Mouse (Mus musculus): ENCODE measurements at regions not wholly inside any gene's neighbourhood (a gene's known extent, or its start where the extent isn't known, plus 50 kb on each side); places are given as distances from the start of the nearest gene placed in this dataset.

- H3K36me3 ChIP-seq (ENCODE audit: control insufficient read depth, insufficient read depth, low read length): no peaks in the 10 kb centered on the region
- no peak for TF ChIP-seq POLR2A (IDR thresholded peaks at IDR 0.05; ENCODE audit: low read depth, low read length)
- TF ChIP-seq CTCF (IDR thresholded peaks at IDR 0.05; ENCODE audit: extremely low read depth, insufficient read length, insufficient replicate concordance, low read depth, low read length): no peak
- WGBS: 60% methylated on average over 2 of the region's 2 CpGs
- H3K4me3 ChIP-seq (ENCODE audit: low read depth, low read length): no peak overlapping the region
- no peaks in the 10 kb centered on the region for H3K27me3 ChIP-seq (ENCODE audit: control insufficient read depth, insufficient read depth, low read length)
- H3K27ac ChIP-seq (ENCODE audit: insufficient read depth, low read depth, low read length): no peak overlapping the region
- no peaks in the 10 kb centered on the region for H3K4me1 ChIP-seq (ENCODE audit: control insufficient read depth, insufficient read depth, insufficient read length, low read length)
Measured at GRCm38 (mm10) chr12:15970262-15970661, 153.5 kb upstream of the Trib2 start.

GRCm38 (mm10) chr12:15967550-15968102 is 150.9 kb upstream of the Trib2 start:
- TF ChIP-seq CTCF (IDR thresholded peaks at IDR 0.05; ENCODE audit: extremely low read depth, insufficient read length, insufficient replicate concordance, low read depth, low read length) (no peak), POLR2A (IDR thresholded peaks at IDR 0.05; ENCODE audit: low read depth, low read length) (no peak)
- 55% methylated on average over 5 of the region's 5 CpGs for WGBS
- Histone ChIP-seq H3K4me3 (ENCODE audit: low read depth, low read length) (no peak overlapping the region), H3K4me1 (ENCODE audit: control insufficient read depth, insufficient read depth, insufficient read length, low read length) (no peaks in the 10 kb centered on the region), H3K27me3 (ENCODE audit: control insufficient read depth, insufficient read depth, low read length) (no peaks in the 10 kb centered on the region), H3K36me3 (ENCODE audit: control insufficient read depth, insufficient read depth, low read length) (no peaks in the 10 kb centered on the region), H3K27ac (ENCODE audit: insufficient read depth, low read depth, low read length) (no peak overlapping the region)

- TF ChIP-seq POLR2A (IDR thresholded peaks at IDR 0.05; ENCODE audit: low read depth, low read length): no peak
- TF ChIP-seq CTCF (IDR thresholded peaks at IDR 0.05; ENCODE audit: extremely low read depth, insufficient read length, insufficient replicate concordance, low read depth, low read length): no peak
- 94% methylated on average over 1 of the region's 1 CpGs for WGBS
- Histone ChIP-seq H3K4me1 (ENCODE audit: control insufficient read depth, insufficient read depth, insufficient read length, low read length) (no peaks in the 10 kb centered on the region), H3K4me3 (ENCODE audit: low read depth, low read length) (no peak overlapping the region), H3K27ac (ENCODE audit: insufficient read depth, low read depth, low read length) (no peak overlapping the region), H3K27me3 (ENCODE audit: control insufficient read depth, insufficient read depth, low read length) (no peaks in the 10 kb centered on the region), H3K36me3 (ENCODE audit: control insufficient read depth, insufficient read depth, low read length) (no peaks in the 10 kb centered on the region)
Measured at GRCm38 (mm10) chr12:15966631-15967030, 149.9 kb upstream of the Trib2 start.

- no peak overlapping the region for H3K4me3 ChIP-seq (ENCODE audit: low read depth, low read length)
- 78% methylated on average over 4 of the region's 4 CpGs for WGBS
- H3K27ac ChIP-seq (ENCODE audit: insufficient read depth, low read depth, low read length): no peak overlapping the region
- H3K4me1 ChIP-seq (ENCODE audit: control insufficient read depth, insufficient read depth, insufficient read length, low read length): no peaks in the 10 kb centered on the region
- H3K27me3 ChIP-seq (ENCODE audit: control insufficient read depth, insufficient read depth, low read length): no peaks in the 10 kb centered on the region
- no peaks in the 10 kb centered on the region for H3K36me3 ChIP-seq (ENCODE audit: control insufficient read depth, insufficient read depth, low read length)
- no peak for TF ChIP-seq POLR2A (IDR thresholded peaks at IDR 0.05; ENCODE audit: low read depth, low read length)
Measured at GRCm38 (mm10) chr12:15965921-15966320, 149.2 kb upstream of the Trib2 start.

GRCm38 (mm10) chr12:15964073-15964472 is 147.4 kb upstream of the Trib2 start:
- Histone ChIP-seq H3K4me1 (ENCODE audit: control insufficient read depth, insufficient read depth, insufficient read length, low read length) (no peaks in the 10 kb centered on the region), H3K4me3 (ENCODE audit: low read depth, low read length) (no peak overlapping the region), H3K27me3 (ENCODE audit: control insufficient read depth, insufficient read depth, low read length) (no peaks in the 10 kb centered on the region), H3K36me3 (ENCODE audit: control insufficient read depth, insufficient read depth, low read length) (no peaks in the 10 kb centered on the region), H3K27ac (ENCODE audit: insufficient read depth, low read depth, low read length) (no peak overlapping the region)
- no peak for TF ChIP-seq POLR2A (IDR thresholded peaks at IDR 0.05; ENCODE audit: low read depth, low read length)
- TF ChIP-seq CTCF (IDR thresholded peaks at IDR 0.05; ENCODE audit: extremely low read depth, insufficient read length, insufficient replicate concordance, low read depth, low read length): no peak
- WGBS: 77% methylated on average over 4 of the region's 4 CpGs

DNA sequence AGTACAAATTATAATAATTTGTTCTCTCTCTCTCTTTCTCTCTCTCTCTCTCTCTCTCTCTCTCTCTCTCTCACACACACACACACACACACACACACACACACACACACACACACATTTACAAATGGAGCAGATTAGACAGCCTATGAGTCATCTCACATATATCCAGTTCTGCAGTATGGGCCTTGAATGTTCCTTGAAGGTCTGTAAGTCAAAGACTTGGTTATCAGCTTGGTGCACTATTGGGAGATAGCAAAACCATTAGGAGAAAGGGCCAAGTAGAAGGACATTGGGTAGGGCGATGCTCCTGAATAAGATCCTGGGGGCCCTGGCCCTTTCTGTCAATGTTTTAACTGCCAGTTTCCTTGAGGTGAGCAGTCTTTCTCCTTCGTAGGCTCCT is 145.1 kb upstream of the Trib2 start:
- TF ChIP-seq POLR2A (IDR thresholded peaks at IDR 0.05; ENCODE audit: low read depth, low read length): no peak
- no peak for TF ChIP-seq CTCF (IDR thresholded peaks at IDR 0.05; ENCODE audit: extremely low read depth, insufficient read length, insufficient replicate concordance, low read depth, low read length)
- WGBS: 80% methylated on average over 2 of the region's 2 CpGs
- Histone ChIP-seq H3K27ac (ENCODE audit: insufficient read depth, low read depth, low read length) (no peak overlapping the region), H3K4me3 (ENCODE audit: low read depth, low read length) (no peak overlapping the region), H3K36me3 (ENCODE audit: control insufficient read depth, insufficient read depth, low read length) (no peaks in the 10 kb centered on the region), H3K4me1 (ENCODE audit: control insufficient read depth, insufficient read depth, insufficient read length, low read length) (no peaks in the 10 kb centered on the region), H3K27me3 (ENCODE audit: control insufficient read depth, insufficient read depth, low read length) (no peaks in the 10 kb centered on the region)

GRCm38 (mm10) chr12:15937443-15938237 is 120.9 kb upstream of the Trib2 start:
- H3K4me1 ChIP-seq (ENCODE audit: control insufficient read depth, insufficient read depth, insufficient read length, low read length): no peaks in the 10 kb centered on the region
- H3K36me3 ChIP-seq (ENCODE audit: control insufficient read depth, insufficient read depth, low read length): no peaks in the 10 kb centered on the region
- no peak overlapping the region for H3K27ac ChIP-seq (ENCODE audit: insufficient read depth, low read depth, low read length)
- H3K27me3 ChIP-seq (ENCODE audit: control insufficient read depth, insufficient read depth, low read length): no peaks in the 10 kb centered on the region
- H3K4me3 ChIP-seq (ENCODE audit: low read depth, low read length): no peak overlapping the region
- 69% methylated on average over 8 of the region's 8 CpGs for WGBS
- TF ChIP-seq CTCF (IDR thresholded peaks at IDR 0.05; ENCODE audit: extremely low read depth, insufficient read length, insufficient replicate concordance, low read depth, low read length) (no peak), POLR2A (IDR thresholded peaks at IDR 0.05; ENCODE audit: low read depth, low read length) (no peak)

Measured in small intestine, adult 2 months (tissue).